Mouse (Mus musculus): Measurements from ENCODE around the gene Polr3h.

The Polr3h gene

GRCm38 (mm10) chr15:81838554-81839235, 87.3 kb downstream of the Polr3h start:
- no peak for DNase-seq
